Mouse (Mus musculus): ENCODE measurements around the gene Bcl9l. TPM values are rescaled to one million over a fixed set of nuclear protein-coding genes. Genes with fewer than 3 reads are reported as not detected.

Bcl9l gene
- polyA plus RNA-seq, 1 experiment, result 0.10 TPM

DNA sequence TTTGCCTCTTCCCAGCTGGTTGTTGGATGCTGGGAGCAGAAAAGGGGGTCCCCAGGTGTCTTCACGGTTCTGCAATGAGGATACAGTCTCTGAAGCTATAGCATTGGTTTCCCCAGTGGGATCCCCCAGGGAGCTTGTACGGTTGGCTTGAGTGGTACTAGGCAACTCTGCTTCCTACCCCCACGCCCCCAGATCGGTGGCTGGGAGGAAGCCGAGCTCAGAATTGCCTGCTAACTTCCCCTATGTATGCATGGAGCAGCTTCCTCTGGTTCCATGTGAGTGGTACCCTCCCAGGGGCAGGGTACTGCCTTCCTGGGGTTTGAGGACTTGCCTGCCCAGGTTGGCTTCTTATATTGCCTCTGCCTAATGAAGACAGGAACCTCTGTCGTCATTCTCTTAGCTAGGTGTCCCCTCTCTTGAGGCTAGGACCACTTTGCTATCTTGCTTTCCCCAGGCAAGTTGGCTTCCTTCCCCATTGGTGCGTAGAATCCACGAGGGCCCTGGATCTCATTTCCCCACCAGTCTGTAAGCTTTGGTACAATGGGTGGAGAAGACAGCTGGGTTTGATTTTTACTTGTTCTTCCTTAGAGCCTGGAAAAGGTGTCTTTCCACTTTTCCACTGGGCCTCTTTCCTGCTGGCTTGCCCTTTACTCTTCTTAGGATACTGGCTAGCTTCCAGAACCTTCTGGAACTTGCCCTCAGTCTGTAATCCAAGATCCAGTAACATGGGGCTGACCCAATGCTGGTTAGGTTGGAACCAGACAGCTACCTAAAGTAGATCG, 29.5 kb downstream of the Bcl9l start:
- no peak for TF ChIP-seq GATA1 (IDR thresholded peaks at IDR 0.05; ENCODE audit: low read length)

DNA sequence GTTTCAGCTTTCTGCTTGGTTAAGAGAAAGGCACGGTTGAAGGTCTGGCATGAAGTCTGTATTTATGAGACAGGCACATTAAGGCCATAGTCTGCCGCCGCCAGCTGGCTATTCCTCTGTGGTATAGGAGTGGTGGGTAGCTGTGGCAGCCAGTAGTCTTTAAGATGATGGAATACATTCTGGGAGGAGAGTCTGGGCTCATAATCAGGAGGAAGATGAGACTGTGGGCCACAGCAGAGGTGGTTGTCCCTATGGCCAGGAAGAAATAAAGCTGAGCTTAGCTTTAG, 30.0 kb downstream of the Bcl9l start:
- no peak for TF ChIP-seq GATA1 (IDR thresholded peaks at IDR 0.05; ENCODE audit: low read length)

DNA sequence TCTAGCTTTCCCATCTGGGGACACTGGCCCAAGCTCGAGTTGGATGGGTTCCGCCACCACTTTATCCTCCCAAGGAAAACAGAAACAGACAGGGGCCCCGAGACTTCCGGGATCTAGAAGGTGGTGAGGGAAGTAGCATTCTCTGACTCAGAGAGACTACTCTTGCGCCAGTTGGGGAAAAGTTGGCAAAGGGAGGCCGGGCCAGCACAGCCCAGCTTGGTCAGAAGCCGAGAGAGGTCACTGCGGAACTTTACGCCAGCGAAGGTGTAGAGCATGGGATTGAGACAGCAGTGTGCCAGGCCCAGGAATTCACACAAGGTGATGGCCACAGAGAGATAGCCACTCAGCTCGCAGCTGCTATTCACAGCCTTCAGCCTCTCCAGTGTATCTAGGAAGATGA, 30.5 kb downstream of the Bcl9l start:
- TF ChIP-seq GATA1 (IDR thresholded peaks at IDR 0.05; ENCODE audit: low read length), result no peak

DNA sequence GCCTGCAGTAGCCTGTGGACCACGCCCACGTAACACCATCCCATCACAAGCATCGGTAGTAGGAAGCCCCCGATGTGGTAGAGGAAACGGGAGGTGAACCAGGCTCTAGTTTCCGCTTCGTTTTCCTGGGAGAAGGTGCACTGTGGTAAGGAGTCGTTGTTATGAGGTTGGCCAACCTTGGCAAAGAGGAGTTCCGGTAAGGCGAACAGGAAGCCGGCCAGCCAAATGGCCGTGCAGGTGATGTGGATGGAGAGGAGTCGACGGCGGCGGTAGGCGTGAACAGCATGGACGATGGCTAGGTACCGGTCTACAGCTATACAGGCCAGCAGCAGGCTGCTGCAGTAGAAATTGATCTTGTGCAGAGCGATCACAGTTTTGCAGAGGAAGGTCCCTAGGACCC, 31.0 kb downstream of the Bcl9l start:
- no peak for TF ChIP-seq GATA1 (IDR thresholded peaks at IDR 0.05; ENCODE audit: low read length)

DNA sequence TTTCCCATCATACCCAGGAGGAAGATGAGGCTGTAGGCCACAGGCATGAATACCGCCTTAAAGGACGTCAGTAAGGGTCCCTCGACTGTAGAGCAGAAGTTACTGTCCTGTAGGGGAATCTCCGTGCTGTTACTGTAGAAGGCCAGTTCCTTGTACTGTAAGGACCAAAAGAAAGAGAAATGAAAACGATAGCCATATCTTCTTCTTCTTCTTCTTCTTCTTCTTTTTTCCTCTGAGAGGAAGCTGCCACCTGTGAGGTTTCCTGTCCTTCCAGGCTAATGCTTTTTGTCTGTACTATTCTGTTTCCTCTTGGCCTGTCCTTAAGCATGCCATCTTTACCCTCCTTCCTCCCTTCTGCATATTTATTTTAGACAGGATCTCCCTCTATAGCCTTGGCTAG, 31.5 kb downstream of the Bcl9l start:
- TF ChIP-seq GATA1 (IDR thresholded peaks at IDR 0.05; ENCODE audit: low read length), result no peak

DNA sequence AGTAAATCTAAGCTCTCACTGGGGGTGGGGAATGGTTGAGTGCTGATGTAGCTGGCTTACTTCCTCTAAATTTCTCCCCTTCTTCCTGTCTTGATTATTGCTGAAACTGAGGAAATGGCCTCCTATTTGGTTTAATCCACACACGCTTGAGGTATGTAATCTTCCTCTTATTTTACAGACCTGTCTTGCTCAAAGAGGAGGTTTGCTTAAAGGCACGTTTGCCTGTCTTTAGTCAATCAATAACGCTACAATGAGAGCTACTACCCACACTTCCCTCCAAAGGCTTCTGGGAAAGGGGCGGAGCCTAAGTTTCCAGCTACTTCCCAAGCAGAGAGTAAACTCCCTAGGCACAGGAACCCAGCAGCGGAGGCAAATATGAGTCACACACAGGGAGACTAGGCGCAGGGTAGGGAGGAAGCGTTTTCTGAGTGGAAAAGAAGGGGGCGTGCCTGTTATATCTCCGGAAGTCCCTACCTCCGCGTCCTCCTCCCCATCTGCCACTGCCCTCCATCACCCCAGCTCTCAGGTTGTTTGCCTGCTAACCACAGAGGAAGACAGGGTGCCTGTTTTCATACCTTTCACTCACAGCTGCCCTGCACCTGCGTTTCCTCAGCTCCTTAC, 32.6 kb downstream of the Bcl9l start:
- TF ChIP-seq GATA1 (IDR thresholded peaks at IDR 0.05; ENCODE audit: low read length), result no peak

DNA sequence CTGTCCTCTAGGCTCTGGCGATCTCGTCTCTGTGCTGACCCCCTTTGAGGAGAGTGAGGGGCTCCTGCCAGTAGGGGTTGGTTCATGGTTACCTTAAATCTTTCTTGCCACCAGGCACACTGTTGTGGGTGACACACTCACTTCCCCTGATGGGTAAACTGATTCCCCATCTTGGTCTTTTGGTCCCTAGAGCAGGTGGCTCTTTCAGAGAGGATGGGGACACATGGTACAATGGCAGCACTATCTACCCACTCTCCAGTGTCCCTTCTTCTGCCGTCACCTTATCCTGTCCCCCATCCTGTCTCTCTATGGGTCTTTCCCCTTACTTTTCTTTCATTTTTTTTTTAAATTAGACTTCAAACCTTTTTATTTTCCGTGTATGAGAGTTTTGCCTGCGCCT, 33.3 kb downstream of the Bcl9l start:
- TF ChIP-seq GATA1 (IDR thresholded peaks at IDR 0.05; ENCODE audit: low read length), result no peak

DNA sequence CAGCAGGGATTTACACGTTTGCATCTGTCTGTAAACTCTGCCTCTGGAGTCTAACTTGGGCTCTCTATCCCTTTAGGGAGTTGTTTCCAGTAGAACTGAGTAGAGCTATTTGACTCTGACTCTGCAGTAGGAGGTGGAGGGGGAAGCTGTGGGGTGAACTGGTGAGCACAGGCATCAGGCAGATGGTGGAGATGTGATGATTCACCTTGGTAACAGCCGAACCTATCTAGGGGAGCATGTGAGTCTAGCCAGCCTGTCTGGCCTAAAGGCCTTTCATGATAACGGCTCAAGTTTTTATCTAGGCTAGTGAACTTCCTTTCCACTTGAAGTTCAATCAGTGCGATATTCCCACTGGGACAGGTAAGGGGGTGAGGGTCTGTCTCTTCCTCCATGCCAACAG, 34.7 kb downstream of the Bcl9l start:
- no peak for TF ChIP-seq GATA1 (IDR thresholded peaks at IDR 0.05; ENCODE audit: low read length)

DNA sequence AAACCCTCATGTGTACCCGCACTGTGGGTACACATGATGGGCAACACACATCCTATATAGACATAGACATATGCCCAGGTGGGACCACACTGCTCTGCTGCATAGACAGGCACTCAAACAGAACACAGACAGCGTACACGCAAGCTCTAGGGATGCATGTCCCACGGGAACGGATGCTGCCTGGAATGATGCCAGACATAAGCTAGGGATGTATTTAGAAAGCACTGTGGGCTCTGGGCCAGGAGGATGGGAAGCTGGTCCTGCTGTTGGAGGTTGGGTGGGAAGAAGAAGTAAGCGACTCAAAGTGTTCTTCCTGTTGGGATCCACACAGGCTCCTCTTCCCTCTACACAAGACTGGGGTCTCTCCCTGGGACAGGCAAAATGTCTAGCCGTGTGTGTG, 35.4 kb downstream of the Bcl9l start:
- TF ChIP-seq GATA1 (IDR thresholded peaks at IDR 0.05; ENCODE audit: low read length), result no peak

DNA sequence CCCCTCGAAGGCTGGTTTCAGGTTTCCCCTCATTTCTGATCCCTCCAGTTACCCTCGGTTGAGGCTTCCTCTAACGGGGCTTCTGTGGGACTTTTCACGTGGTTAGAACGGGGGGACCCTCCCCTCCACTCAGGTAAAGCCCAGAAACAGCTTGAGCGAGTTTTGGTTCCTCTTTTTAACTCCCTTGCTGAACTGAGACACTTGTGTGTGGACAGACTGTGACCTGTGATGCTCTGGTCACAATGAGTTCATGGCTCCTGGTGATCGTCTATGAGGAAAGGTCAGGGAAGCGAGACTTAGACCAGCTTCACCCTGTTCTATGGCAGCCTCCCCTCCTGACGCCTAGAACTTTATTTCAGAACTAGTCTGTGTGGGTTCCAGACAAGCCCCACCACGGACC, 39.3 kb downstream of the Bcl9l start:
- TF ChIP-seq GATA1 (IDR thresholded peaks at IDR 0.05; ENCODE audit: low read length), result no peak

DNA sequence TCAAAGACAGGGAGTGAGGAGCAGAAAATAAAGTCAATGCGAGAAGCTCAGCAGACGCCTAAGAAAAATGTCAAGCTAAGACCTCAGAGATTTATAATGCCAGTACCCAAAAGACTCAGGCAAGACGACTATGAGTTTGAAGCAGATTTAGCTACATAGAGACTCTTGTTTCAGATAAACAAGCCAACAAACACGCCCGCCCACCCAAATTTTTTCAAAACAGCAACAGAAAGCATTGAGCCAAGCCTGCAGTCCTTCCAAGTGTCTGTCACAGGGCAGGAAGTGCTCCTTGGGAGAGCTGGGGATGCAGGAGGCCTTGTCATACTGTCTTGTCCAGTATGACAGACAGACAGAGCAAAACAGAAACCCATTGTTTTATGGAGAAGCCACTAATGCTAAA, 41.1 kb downstream of the Bcl9l start:
- no peak for TF ChIP-seq GATA1 (IDR thresholded peaks at IDR 0.05; ENCODE audit: low read length)

DNA sequence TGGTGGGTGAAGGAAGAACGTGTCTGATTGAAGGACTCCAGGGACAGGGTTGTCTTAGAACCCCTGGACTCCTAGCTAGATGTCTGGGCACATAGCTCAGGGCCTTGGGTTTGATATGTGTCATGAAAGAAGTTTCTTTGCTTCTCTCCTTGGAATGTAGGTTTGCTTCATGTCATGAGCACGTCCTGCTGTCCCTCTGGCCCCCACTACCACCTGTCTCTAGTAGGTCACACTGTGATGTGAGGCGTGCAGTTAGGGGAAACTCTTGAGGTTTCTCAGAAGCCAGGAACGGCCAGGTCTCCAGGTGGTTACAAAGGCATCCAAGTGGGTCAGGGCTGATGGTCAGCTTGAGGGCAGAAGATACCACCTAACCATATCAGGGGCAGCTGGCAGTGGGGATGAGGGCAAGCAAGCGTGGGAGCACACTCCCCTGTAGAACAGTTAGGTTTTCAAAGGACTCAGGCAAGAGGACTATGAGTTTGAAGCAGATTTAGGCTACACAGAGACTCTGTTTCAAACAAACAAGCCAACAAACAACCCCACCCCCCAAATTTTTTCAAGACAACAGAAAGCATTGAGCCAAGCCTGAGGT, 41.7 kb downstream of the Bcl9l start:
- TF ChIP-seq GATA1 (IDR thresholded peaks at IDR 0.05; ENCODE audit: low read length), result no peak

DNA sequence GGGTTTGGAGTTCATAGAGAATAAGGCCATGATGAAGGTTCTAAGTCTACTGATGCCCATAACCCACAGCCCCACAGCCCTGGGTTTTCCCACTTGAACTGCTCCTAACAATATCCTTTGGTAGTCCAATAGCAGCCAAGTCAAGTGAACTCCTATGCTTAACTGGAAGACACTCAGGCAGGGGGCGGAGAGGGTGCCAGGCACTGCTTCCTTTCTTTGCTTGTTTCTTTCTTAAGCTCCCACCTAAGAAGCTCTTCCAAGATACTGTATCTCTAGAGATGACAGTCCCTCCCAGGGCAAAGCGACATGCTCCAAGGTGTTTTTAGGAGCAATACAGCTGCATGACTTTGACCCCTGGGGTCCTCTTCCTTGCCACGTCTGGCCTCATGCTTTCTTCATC, 42.4 kb downstream of the Bcl9l start:
- no peak for TF ChIP-seq GATA1 (IDR thresholded peaks at IDR 0.05; ENCODE audit: low read length)

DNA sequence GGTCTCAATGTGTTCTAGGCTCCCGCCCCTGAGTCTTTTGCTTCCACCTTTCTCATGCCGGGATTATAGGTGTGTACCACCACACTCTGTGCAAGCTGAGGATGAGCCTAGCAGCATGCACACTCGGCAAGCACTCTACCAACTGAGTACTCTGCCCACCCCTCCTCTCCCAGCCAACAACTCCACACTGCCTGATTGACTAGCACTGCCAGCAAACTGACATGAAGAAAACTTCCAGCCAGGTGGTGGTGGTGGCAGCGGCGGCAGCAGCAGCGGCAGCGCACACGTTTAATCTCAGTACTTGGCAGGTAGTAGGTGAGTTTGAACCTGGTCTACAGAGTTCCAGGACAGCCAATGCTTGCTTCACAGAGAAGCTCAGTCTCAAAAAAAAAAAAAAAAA, 43.0 kb downstream of the Bcl9l start:
- no peak for TF ChIP-seq GATA1 (IDR thresholded peaks at IDR 0.05; ENCODE audit: low read length)

DNA sequence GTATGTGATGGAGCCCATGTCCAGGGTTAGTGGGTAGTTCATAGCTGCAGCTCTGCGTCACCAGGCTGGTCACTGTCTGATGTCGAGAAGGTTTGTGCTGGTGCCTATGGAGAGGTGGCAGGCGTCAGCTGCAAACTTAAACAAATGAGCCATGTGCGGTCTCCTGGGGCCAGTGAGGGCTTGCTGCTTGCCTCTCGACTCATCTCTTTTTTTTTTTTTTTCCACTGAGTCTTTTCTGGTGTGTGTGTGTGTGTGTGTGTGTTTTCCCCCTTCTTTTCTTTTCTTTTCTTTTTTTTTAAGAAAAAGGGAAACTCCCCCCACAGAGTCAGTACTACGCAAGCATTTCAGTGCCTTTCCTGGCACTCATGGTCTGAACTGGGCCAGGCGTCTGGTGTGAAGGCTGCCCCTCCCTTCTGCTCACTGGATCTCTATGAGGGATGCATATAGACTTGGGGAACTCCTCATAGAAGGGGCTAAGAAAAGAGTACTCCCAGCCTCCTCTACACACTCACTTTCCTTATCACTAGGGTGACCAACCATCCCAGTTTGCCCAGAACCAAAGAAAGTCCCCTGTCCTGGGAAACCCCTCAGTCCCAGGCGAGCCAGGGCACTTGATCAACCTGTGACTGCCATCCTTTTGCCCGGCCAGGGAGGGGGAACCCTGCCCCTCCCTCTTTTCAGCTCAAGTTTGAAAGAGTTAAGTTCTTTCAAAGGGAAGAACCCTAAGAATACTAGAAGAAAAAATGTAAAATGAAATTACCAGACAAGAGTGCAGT, 43.9 kb downstream of the Bcl9l start:
- TF ChIP-seq GATA1 (IDR thresholded peaks at IDR 0.05; ENCODE audit: low read length), result no peak

DNA sequence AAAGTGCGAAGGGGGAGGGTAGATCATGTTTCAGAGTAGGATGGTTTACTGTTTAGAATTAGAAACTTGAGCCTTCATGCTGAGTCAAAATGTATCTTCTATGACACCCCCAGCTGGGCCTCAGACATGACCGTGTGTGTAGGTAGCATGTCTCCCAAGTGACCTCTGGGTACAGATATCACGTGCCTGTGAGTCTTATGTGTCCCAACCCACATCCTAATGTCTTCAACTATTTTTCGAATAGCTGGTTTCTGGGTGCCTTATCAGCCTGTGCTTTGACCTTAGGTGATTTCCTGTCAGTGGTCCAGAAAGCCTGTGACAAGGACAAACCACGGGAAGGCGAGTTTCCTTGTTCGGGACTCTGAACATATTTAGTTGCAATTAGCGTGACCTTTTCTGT, 45.7 kb downstream of the Bcl9l start:
- TF ChIP-seq GATA1 (IDR thresholded peaks at IDR 0.05; ENCODE audit: low read length), result no peak

Data from G1E-ER4 (cell line).